Mouse (Mus musculus) right cerebral cortex, postnatal 14 days (tissue): Measurements from ENCODE around the gene Esf1.
"Not testable (repeated sequence)": the region's sequence is repeated elsewhere in the genome, so short reads cannot be mapped to it uniquely, and the experiment has no call there.

ENCODE experiments used
- DNase-seq: peaks from one replicate; pipeline ENCODE4 v3.0.0; 2022

Gene Esf1

DNA sequence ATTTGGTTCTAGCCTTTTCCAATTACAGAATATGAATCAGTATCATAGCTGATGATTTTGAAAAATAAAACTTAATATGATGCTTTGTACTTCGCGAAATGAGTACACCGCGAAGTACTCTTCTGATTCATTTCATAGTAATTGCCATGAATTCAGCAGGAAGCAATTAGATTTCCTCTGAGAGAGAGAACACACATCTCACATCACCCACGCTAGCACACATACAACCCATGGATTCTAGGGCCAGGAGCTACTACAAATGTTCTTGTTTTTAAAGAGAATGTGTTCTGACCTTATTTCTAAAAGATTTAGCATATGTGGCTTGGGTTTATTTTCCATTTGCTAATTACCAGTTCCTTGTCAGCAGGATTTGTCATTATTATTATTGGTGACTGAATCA, 76.9 kb downstream of the Esf1 start:
- no peak for DNase-seq

DNA sequence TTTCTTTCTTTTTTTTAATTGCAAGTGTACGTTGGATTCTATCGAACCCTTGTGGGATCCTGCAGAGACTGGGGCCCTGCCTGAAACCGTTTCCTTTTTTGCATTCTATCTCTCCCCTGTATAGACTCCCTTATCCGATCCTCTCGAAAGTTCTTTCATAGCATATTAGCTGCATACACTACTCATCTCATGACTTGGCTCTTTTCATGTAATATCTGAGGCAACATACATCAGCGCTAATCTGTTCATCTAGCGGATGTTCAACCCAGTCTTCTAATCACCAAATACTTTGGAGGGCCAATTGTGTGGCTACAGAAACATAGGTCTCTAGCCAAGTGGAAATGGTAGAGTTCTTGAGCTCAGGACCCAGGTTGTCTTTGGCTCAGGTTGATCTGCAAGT, 86.1 kb downstream of the Esf1 start:
- DNase-seq = no peak

DNA sequence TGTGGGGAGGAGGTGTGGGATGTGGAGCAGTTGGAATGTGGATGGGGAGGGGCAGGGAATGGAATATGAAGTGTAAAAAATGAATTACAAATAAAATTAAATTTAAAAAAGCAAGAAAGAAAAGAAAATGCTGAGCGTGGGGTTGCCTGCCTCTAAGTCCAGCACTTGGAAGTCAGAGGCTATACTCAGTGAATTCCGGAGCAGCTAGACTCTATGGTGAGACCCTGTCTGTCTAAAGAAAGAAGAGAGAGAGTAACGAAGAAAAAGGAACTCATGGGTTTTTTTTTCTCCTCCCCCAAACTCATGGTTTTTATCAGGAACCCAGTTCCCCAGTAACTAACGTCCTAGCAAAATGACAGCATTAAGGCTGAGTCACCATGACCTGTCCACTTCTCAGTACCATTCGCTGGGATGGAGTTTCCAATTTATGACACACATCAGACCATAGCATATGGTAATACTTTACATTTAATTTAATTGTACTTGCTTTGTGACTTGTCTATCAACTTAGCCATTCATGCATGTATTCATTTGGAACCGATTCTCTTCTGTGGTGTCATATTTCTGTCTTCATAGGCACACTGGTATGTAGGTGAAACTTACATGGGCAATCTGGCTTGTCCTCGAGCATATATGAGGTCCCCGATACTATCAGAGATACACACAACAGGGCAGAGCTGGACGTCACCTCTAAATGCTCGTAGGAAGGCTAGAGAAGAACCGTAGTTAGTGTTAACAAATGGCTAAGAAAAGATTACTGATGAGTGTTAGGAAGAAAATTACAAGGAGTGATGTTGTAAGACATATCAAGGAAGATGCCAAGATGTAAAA, 89.4 kb downstream of the Esf1 start:
- no peak for DNase-seq

DNA sequence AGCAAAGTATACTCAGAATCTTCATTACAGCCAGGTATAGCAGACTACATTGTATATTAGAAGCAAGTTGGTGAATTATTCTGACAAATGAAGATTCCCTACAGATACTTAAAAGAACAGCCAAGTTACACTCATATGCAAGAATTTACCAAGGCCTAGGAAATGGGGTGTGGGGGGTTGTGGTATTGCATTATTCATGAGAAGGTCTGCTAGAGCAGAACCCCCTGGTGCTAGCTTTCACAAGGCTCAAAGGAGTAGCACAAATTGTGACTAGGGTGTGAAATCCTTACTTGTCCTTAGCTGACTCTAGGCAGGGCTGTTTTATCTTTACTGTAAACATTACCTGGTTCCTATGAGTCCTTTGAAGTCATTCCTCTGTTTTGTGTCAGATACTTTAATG, 91.1 kb downstream of the Esf1 start:
- DNase-seq = not testable (repeated sequence)

DNA sequence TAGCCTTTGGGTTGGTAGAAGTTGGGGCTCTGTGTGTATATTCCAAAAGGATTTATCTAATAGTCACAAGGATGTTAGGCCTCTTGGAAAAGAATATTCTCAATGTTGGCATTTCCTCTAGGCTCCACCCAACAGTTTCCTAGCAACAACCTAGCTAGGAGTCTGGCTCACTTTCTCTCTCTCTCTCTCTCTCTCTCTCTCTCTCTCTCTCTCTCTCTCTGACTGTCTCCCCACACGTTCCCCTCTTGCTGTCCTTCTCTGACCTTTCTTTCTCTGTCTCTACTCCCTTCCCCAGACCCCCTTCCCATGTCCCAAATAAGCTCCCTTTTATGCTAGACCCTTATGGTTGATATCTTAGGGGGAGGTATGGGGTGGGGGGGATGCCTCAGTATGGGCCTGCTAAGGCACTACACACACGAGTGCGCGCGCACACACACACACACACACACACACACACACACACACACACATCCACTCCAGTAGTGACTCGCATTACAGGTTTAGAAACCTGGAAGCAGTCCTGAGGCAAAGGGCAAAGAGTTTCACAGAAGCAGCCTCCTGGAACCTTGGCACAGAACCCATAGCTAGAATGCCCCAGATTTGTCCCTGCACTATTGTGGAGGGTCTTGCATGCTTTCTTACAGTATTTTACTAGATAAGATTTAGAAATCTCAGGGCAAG, 91.6 kb downstream of the Esf1 start:
- DNase-seq = no peak

DNA sequence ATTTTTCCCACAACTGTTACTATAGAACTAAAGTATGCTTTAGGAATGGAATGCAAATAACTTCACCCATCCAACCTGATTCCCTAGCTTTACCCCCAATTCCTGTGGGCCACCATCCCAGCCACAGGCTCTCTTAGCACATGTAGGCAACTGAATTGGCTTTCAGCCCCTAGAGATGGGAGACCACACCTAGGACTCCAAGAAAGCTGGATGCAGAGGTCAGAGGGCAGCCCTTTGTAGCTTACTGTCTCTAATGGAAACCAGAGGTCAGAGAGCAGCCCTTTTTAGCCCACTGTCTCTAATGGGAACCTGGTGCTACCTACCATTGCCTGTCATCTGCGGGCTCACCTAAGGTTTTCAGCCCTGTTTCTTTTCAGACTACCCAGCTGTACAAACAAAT, 92.9 kb downstream of the Esf1 start:
- no peak for DNase-seq

DNA sequence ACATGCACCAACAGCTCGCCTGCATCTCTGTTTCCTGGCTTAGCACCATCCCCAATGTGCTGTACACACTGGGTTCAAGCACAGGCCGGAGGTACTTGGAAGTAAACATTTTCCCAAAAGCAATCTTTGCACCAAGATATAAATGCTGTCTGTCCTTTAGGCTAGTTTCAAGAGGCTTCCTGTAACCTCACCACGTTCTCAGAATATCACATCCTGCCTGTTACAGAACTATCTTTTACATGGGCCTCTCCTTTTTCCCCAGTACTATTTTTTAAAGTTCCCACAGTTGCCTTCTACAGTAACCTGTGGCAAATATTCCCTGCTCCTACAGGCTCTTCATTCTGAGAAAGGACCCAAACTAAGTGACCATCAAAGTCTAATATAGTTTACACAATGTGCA, 95.2 kb downstream of the Esf1 start:
- no peak for DNase-seq
